Mouse (Mus musculus): Measurements from ENCODE around the gene Kif6.

Kif6 gene

GRCm38 (mm10) chr17:49892390-49892789 is 277.5 kb downstream of the Kif6 start:
- no peak for ATAC-seq (ENCODE audit: low TSS enrichment)

- ATAC-seq (ENCODE audit: low TSS enrichment), result no peak
Measured at GRCm38 (mm10) chr17:49894471-49894870, 279.5 kb downstream of the Kif6 start.

GRCm38 (mm10) chr17:49898849-49899331 is 284.0 kb downstream of the Kif6 start:
- ATAC-seq (ENCODE audit: low TSS enrichment), result peak; percentile 92

- no peak for ATAC-seq (ENCODE audit: low TSS enrichment)
Measured at GRCm38 (mm10) chr17:49902613-49903012, 287.7 kb downstream of the Kif6 start.

GRCm38 (mm10) chr17:49923429-49923828 is 308.5 kb downstream of the Kif6 start:
- ATAC-seq (ENCODE audit: low TSS enrichment), result no peak

- peak; percentile 73 for ATAC-seq (ENCODE audit: low TSS enrichment)
Measured at GRCm38 (mm10) chr17:49927611-49928010, 312.7 kb downstream of the Kif6 start.

GRCm38 (mm10) chr17:49933806-49934205 is 318.9 kb downstream of the Kif6 start:
- ATAC-seq (ENCODE audit: low TSS enrichment), result no peak

GRCm38 (mm10) chr17:49934586-49934985 is 319.6 kb downstream of the Kif6 start:
- ATAC-seq (ENCODE audit: low TSS enrichment), result no peak

GRCm38 (mm10) chr17:49935602-49936205 is 320.8 kb downstream of the Kif6 start:
- peak; percentile 98 for ATAC-seq (ENCODE audit: low TSS enrichment)

GRCm38 (mm10) chr17:49936214-49936613 is 321.3 kb downstream of the Kif6 start:
- ATAC-seq (ENCODE audit: low TSS enrichment), result no peak

- no peak for ATAC-seq (ENCODE audit: low TSS enrichment)
Measured at GRCm38 (mm10) chr17:49939146-49939545, 324.2 kb downstream of the Kif6 start.

- peak; percentile 47; the same call in 1 of the 2 replicates for ATAC-seq (ENCODE audit: low TSS enrichment)
Measured at GRCm38 (mm10) chr17:49942674-49943073, 327.7 kb downstream of the Kif6 start.

GRCm38 (mm10) chr17:49951491-49951855 is 336.5 kb downstream of the Kif6 start:
- ATAC-seq (ENCODE audit: low TSS enrichment), result peak; percentile 76

GRCm38 (mm10) chr17:49951856-49952607 is 337.1 kb downstream of the Kif6 start:
- 0 out of 2 replicates have a peak, but pooled peaks have one; percentile 20 for ATAC-seq (ENCODE audit: low TSS enrichment)

GRCm38 (mm10) chr17:49959021-49959420 is 344.1 kb downstream of the Kif6 start:
- no peak for ATAC-seq (ENCODE audit: low TSS enrichment)

All from frontal cortex, adult (tissue).